Mouse (Mus musculus) ES-Bruce4 (cell line): Measurements from ENCODE around the gene Fndc4.

Source experiments
- CTCF ChIP-seq: IDR thresholded peaks from one replicate; pipeline ENCODE4 v1.8.1; 2011; ENCODE audit warnings: low read depth, low read length
- POLR2A ChIP-seq: IDR thresholded peaks from one replicate; pipeline ENCODE4 v1.8.1; 2011; ENCODE audit warnings: low read length; ENCODE audit not compliant: insufficient read depth

GRCm38 (mm10) chr5:31255381-31255780 lies 40.5 kb downstream of the Fndc4 start:
- no peak for TF ChIP-seq CTCF
- TF ChIP-seq POLR2A = no peak
